Mouse (Mus musculus) fat pad, adult 2 months (tissue): ENCODE results near the gene Camp.
A peak's percentile ranks its signal among the peaks of the same experiment; 100 is the strongest.
"Not testable (repeated sequence)": the region's sequence is repeated elsewhere in the genome, so short reads cannot be mapped to it uniquely, and the experiment has no call there.

Source experiments
- DNase-seq: peaks from one replicate; pipeline ENCODE4 v3.0.0-alpha.2; 2011; ENCODE audit warnings: low read depth, low spot score; ENCODE audit errors: extremely low read depth

Camp gene

DNA sequence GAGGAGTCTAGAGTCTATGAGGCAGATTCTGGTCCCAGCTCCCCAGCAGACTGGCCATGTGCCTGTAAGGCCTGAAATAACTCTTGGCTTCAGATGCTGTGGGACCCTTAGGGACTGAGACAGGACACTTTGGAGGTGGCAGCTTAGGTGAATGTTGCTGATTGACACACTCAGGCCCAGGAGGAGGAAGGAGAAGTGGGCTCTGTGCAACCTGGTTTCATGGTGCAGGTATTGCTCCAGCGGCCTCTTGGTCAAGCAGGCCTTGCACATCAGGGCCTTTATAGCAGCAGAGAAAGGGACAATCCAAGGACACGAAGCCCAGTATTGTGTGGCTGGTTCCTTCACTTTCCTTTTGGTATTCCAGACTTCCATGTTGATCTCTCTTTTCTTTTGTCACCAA lies 4.9 kb upstream of the Camp start:
- DNase-seq, result no peak

DNA sequence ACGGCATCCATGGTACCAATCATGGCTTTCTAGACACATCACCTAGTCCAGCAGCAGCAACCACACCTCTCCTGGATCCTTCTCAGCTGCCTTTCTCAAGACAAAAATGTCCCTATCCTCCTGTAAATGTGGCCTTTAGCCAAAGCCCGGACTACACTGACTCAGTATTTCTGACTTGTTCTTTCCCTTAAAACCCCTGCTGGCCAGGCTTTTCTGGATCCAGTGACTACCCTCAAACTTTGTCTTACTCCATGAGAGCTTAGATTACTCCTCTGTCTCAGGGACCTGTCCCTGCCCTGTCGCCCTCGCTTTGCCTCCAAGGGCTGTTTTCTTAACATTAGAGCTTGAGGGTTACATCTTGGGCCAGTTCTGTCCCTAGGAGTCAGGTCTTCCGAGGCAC lies 682 bp upstream of the Camp start:
- peak; percentile 90 for DNase-seq

DNA sequence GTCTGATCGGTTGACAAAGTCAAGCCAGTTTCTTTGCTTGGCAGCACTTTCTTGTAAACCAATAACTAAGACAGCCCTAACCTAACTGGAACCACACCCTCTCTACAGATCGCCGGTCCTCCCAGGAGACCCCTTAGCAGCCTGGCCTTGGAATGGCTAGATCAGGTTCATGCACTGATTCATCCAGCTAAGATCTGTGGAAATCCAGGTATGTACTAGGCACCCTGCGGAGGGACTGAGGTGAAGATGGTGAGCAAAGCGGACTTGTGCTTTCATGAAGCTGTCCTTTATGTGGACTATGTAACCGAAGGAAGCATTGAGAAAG lies 16.4 kb downstream of the Camp start:
- DNase-seq, result no peak

DNA sequence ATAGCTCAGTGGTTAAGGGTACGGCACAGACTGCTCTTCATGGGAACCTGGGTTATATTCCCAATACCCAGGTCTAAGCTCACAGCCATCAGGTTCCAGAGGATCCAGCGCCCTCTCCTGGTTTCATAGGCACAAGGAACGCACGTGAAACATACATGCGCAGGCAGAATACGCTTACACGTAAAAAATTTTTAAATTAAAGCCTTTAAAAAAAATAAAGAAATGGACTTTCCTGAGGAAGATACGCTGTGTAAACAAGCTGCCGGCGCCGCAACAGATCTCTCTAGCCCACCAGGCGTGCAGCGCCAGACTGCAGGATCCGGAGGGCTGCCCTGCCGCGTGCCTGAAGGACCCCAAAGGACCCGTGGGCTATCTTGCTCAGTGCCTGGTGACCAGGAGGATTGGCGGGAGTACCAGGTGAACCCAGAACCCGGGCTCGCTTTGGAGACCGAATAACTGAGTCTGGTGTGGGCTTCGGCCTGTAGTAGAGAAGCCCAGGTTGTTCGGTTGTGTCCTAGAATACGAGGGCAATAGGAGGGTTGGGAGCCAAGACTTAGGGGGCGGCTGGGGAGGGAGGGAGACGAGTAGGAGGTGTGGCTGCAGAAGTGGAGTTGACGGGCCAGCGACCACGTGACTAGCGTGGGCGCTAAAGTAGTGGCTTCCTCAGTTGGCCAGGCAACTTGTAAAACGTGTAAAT lies 16.9 kb downstream of the Camp start, which contains the start of gene Nme6:
Gene Nme6, plus strand, starts transcription at position 359 of the 697 bp plus-strand sequence.
- no peak for DNase-seq

DNA sequence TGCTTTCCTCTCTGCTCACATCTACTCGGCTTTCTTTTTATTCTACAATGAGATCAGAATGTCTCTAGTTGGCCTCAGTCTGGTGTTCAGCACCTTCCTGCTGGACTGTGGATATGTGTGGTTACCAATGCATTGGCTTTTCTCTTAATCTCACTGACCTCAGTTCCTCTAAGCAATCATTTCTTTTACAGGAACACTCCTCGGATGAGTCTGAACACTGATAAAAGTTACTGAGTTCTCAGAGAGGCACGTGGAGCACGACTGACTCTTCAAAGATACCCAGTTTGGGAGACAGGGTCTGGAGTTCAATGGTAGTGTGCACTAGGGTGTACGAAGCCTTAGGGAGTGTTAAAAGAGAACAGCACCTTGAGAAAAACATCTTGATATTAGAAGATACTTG lies 23.2 kb downstream of the Camp start:
- no peak for DNase-seq

DNA sequence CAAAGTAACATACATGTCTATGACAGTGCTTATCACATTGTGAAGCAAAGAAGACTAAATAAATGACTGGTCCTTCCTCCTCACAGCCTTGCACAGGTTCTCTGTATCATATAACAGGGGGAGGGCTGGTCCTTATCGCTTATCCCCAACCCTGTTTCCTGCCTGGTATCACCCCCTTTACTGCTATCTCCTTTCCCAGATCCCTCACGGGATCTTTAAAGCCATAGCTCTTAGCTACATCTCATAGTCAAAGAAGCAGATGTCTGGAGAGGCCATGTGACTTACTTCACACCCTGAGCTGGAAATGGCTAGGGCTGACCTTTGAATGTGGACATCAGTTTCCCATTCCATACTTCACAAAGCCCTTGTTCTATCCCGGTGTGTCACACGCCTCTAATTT lies 23.7 kb downstream of the Camp start:
- no peak for DNase-seq

DNA sequence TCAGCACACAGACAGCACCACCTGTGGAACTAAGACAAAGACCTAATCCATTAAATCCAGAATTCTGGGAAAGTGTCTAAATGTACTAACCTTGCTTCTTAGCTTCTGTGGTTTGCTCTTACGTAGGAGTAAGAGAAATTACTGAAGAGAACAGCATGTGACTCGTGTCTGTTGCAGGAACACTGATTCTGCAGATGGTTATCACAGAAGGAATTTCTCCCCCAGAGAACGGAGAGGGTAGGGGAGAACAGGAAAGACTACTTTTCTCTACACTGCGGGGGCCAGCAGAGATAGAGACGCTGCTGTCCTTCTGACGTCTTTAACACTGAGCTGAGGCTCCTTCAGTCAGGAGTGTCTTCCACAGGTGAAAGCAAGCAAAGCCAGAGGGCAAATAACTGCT lies 33.1 kb downstream of the Camp start:
- peak; percentile 84 for DNase-seq

DNA sequence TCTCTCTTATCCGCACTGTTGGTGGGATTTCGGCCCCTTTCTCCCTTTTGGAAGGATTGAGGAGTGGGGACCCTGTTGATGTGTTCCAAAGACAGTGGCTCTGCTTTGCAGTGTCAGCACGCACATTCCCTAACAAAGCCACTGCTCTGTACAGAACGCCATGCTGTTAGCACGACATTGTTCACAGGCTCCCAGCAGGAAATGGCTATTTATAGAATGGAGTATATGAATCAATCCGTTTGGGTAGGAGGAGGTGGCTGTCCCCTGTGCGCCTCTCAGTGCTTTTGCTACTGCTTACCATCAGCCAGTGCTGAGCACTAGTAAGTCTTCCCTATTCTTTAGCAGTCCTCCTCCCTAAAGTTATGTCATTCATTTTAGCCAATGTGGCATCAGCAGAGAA lies 36.0 kb downstream of the Camp start:
- DNase-seq, result no peak

DNA sequence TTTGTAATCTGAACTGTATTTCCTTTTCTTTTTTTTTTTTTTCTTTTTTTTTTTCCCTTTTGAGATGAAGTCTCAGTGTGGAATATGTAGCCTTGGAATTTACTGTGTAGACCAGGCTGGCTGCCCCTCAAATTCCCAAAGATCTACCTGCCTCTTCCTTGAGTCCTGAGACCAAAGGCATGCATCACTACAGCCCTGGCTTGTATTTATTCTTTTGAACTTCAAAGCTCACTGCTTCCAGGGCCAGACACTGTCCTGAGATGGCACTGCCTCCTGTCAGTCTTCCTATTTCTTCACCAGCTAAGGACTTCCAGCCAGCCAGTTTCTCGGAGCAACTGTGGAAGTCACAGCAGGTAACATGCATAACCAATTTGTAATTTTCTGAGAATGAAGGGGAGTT lies 37.4 kb downstream of the Camp start, which contains the start of gene Spink8:
Gene Spink8, plus strand, starts transcription at position 301 of the 400 bp plus-strand sequence.
- DNase-seq, result no peak

DNA sequence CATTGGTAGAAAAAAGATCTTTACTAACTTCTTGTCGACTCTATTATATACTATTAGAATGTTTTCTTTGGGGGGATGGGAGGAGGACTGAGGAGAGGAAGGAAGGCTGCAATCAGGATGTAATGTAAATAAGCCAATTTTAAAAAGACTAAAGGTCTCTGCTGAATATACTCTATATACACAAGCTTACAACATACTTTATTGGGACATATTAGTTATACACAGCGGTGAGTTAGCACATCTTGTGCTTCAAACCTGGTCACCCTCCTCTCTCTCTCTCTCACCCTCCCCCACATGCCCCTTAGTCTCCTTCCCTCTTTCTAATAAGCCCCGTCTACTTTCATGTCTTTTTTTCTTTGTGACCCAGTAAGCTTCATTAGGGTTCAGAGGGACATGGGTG lies 41.5 kb downstream of the Camp start:
- no peak for DNase-seq

DNA sequence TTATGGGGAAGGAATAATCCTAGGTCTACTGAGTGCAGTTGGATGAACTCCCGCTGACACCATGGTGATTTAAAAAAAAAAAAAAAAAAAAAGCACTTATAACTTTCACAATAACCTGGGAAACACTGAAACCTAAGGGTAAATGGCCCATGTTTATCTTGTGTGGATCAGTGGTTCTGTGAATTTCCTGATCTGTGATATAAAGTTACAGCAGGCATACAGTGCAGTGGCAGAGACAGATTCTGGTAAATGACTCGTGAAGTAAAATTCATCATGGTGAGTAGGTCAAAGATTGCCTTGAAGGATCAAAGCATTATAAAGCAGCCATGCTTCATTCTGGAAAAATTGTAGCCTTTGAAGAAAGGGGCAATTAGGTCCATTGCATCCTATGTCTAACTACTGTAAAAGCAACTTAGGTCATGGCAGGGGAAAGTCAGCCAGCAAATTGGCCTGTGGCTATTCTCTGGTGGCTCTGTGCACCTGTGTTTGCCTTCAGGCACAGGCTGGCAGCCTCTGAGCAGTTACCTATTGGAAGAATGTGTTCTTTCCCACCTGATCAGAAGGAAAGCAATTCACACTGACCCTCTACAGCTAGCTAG lies 42.6 kb downstream of the Camp start:
- no peak for DNase-seq

DNA sequence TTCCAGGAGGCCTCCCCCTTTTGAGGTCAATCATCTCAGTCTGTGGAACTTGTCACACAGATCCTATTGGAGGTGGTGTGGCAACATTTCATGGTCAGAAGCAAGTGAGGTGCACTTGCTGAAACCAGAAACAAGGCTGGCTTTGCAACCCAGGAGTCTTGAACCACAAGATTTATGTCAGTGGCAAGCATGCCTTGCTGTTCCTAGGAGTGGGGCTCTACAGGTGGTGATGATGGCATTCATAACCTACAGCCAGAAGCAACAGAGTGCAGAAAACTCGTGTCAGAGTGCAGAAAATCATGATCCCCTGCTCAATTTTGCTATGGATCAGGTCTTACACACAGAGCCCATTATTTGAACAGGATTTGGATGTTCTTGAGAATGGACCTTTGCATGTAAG lies 43.2 kb downstream of the Camp start:
- DNase-seq, result no peak

DNA sequence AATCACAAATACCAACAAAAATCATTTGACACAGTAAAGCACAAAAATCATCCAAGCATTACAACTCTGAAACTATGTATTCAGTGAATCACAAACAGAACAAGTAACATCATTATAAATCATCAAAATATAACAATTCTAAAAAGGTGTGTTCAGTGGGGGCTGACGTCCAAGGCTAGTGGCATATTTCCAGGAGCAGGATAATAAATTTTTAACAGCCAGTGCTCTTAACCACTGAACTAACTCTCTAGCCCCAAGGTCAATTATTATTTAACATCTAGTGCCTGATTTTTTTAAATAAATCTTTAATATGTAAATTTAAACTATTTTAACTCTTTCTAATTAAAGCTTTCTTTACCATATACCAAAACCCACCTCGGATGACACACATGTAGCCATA lies 43.8 kb downstream of the Camp start:
- not testable (repeated sequence) for DNase-seq

DNA sequence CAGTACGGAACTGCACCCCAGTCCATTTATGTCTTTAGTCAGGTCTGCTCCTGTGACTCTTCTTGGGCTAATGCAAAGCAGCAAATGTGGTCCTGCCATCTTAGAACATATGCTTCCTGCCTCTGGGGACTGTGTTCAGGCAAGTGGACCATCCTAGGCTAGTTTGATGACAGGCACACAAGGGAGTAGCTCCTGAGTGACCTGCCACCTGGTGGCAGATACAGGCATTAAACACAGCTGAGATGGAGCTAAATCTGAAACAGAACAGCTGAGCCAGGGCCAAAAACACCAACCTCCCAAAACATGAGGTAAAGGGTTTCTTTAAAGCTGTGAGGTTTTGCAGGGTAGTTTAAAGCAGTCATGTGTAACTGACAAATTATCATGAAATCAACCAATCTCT lies 51.4 kb downstream of the Camp start:
- DNase-seq, result no peak
